Mouse (Mus musculus) liver, postnatal 0 days (tissue): ENCODE results near the gene Lce1e.

Source experiments
- CTCF ChIP-seq: sonication (generic); IDR thresholded peaks from 2 replicates; pipeline ENCODE4 v1.5.1; 2016; ENCODE audit warnings: antibody characterized with exemption, low read depth
- EP300 ChIP-seq: IDR thresholded peaks from 2 replicates; pipeline ENCODE4 v1.6.1; 2016; ENCODE audit warnings: antibody characterized with exemption, low read depth, mild to moderate bottlenecking

GRCm38 (mm10) chr3:92678947-92679346, 29.9 kb downstream of the Lce1e start, which contains the start of gene Lce1c:
- no peak for TF ChIP-seq EP300
- no peak for TF ChIP-seq CTCF
